Mouse (Mus musculus): Measurements from ENCODE around the gene Scaf11. TPM values are rescaled to one million over a fixed set of nuclear protein-coding genes. Genes with fewer than 3 reads are reported as not detected.
"Not testable (repeated sequence)": the region's sequence is repeated elsewhere in the genome, so short reads cannot be mapped to it uniquely, and the experiment has no call there.

Scaf11 gene
- total RNA-seq, 2 experiments from 2014 or later, result 40.2 to 41.0 TPM

GRCm38 (mm10) chr15:96466362-96466903 is 5.8 kb upstream of the Scaf11 start:
- DNase-seq (ENCODE audit: low spot score), result no peak

- DNase-seq (ENCODE audit: low spot score), result no peak
Observed at GRCm38 (mm10) chr15:96465076-96465475, 4.4 kb upstream of the Scaf11 start.

GRCm38 (mm10) chr15:96463821-96464220 is 3.2 kb upstream of the Scaf11 start:
- no peak for DNase-seq (ENCODE audit: low spot score)

GRCm38 (mm10) chr15:96462611-96463010 is 2.0 kb upstream of the Scaf11 start:
- DNase-seq (ENCODE audit: low spot score), result no peak

- no peak for DNase-seq (ENCODE audit: low spot score)
Observed at GRCm38 (mm10) chr15:96461541-96462512, 1.2 kb upstream of the Scaf11 start.

- DNase-seq (ENCODE audit: low spot score), result no peak
Observed at GRCm38 (mm10) chr15:96460451-96460729, 253 bp downstream of the Scaf11 start.

- peak; percentile 61 for DNase-seq (ENCODE audit: low spot score)
Observed at GRCm38 (mm10) chr15:96459741-96460450, 747 bp downstream of the Scaf11 start.

- DNase-seq (ENCODE audit: low spot score), result no peak
Observed at GRCm38 (mm10) chr15:96458273-96458672, 2.4 kb downstream of the Scaf11 start.

GRCm38 (mm10) chr15:96457338-96457664 is 3.3 kb downstream of the Scaf11 start:
- no peak for DNase-seq (ENCODE audit: low spot score)

- DNase-seq (ENCODE audit: low spot score), result no peak
Observed at GRCm38 (mm10) chr15:96456651-96457337, 3.8 kb downstream of the Scaf11 start.

- DNase-seq (ENCODE audit: low spot score), result no peak
Observed at GRCm38 (mm10) chr15:96455595-96456214, 4.9 kb downstream of the Scaf11 start.

- DNase-seq (ENCODE audit: low spot score), result no peak
Observed at GRCm38 (mm10) chr15:96453346-96453745, 7.3 kb downstream of the Scaf11 start.

- peak; percentile 20 for DNase-seq (ENCODE audit: low spot score)
Observed at GRCm38 (mm10) chr15:96448656-96449299, 11.9 kb downstream of the Scaf11 start.

- no peak for DNase-seq (ENCODE audit: low spot score)
Observed at GRCm38 (mm10) chr15:96446785-96447184, 13.9 kb downstream of the Scaf11 start.

GRCm38 (mm10) chr15:96441480-96441879 is 19.2 kb downstream of the Scaf11 start:
- DNase-seq (ENCODE audit: low spot score), result not testable (repeated sequence)

GRCm38 (mm10) chr15:96434202-96434601 is 26.4 kb downstream of the Scaf11 start:
- DNase-seq (ENCODE audit: low spot score), result no peak

- no peak for DNase-seq (ENCODE audit: low spot score)
Observed at GRCm38 (mm10) chr15:96419920-96420319, 40.7 kb downstream of the Scaf11 start.

- no peak for DNase-seq (ENCODE audit: low spot score)
Observed at GRCm38 (mm10) chr15:96418161-96418560, 42.5 kb downstream of the Scaf11 start.

GRCm38 (mm10) chr15:96408717-96409121 is 51.9 kb downstream of the Scaf11 start:
- no peak for DNase-seq (ENCODE audit: low spot score)

- DNase-seq (ENCODE audit: low spot score), result no peak
Observed at GRCm38 (mm10) chr15:96407151-96407550, 53.5 kb downstream of the Scaf11 start.

- no peak for DNase-seq (ENCODE audit: low spot score)
Observed at GRCm38 (mm10) chr15:96406253-96406652, 54.4 kb downstream of the Scaf11 start.
